Mouse (Mus musculus) heart, postnatal 25 days (tissue): ENCODE data around the gene Mcm7. TPM values are rescaled to one million over a fixed set of nuclear protein-coding genes. Genes with fewer than 3 reads are reported as not detected.

Experiments used
- DNase-seq: peaks from one replicate; pipeline ENCODE4 v3.0.0; 2022; ENCODE audit warnings: low spot score
- intact Hi-C: fragments of 180-260 bp; cut with DNase I; formaldehyde crosslinking; loops from one replicate; pipeline ENCODE4 v1.15.1; 2025
- microRNA-seq: library from miRNA; unstranded; fragments of <30 nt; microRNA quantifications from one replicate; pipeline ENCODE4 v1.2.0, GENCODE M21; 2022
- total RNA-seq, 2 experiments: library from RNA; stranded (reverse); gene quantifications; 2 replicates each; pipeline ENCODE4 v1.2.3; 2021

Mcm7 gene
- total RNA-seq, 2 experiments from 2014 or later, result 11.2 to 11.9 TPM

- DNase-seq, result peak; percentile 84
- intact Hi-C loops, result no loop called here
These were observed 11.2 kb downstream of the Mcm7 start, which contains the start of gene Cops6 for GRCm38 (mm10) chr5:138160842-138161665. Cops6 (plus strand) TSS chr5:138161071.

DNA sequence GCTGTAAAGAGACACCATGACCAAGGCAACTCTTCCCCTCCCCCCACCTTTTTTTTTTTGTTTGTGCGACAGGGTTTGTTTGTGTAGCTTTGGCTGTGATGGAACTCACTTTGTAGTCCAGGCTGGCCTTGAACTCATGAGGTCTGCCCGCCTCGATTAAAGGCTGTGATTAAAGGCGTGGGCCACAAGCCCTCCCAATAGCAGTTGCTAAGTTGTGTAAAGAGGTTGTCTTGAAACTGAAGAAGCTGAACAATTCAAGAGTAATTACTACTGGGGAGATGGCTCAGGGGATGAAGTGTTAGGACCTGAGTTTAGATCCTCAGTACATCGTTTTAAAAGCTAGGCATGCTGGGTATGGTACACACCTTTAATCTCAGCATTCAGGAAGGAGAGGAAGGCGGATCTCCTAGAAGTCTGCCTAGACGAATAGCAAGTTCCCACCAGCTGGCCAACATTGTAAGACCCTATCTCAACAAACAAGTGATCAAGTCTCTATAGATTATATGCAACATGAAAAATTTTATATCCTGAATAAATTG lies 11.9 kb downstream of the Mcm7 start:
- DNase-seq, result no peak
- intact Hi-C loops, result no loop called here

GRCm38 (mm10) chr5:138155443-138155976 lies 16.7 kb downstream of the Mcm7 start, which contains the start of gene Zfp113:
Zfp113 (minus strand) TSS chr5:138155744.
- DNase-seq, result peak; percentile 80
- intact Hi-C loops, result loop anchor here (2.0 kb wide), 1 partner anchor 39 kb away; the partner anchor contains the start of gene Zscan21

GRCm38 (mm10) chr5:138154390-138154789 lies 17.8 kb downstream of the Mcm7 start:
- DNase-seq, result no peak
- intact Hi-C loops, result loop anchor here (2.0 to 5.0 kb wide), 2 partner anchors 38 to 67 kb away; partner anchors contain the start of genes Zkscan1 and Zscan21

- DNase-seq, result no peak
- intact Hi-C loops, result loop anchor here (5.0 kb wide), 1 partner anchor 251 kb away; no protein-coding TSS in a partner anchor
These were observed 33.6 kb downstream of the Mcm7 start for GRCm38 (mm10) chr5:138138585-138138984.

- intact Hi-C loops, result loop anchor here (5.0 kb wide), 1 partner anchor 251 kb away; no protein-coding TSS in a partner anchor
- no peak for DNase-seq
These were observed 34.2 kb downstream of the Mcm7 start for GRCm38 (mm10) chr5:138137935-138138549.

GRCm38 (mm10) chr5:138137257-138137656 lies 35.0 kb downstream of the Mcm7 start:
- DNase-seq, result no peak
- intact Hi-C loops, result loop anchor here (5.0 kb wide), 1 partner anchor 250 kb away; no protein-coding TSS in a partner anchor

- DNase-seq, result no peak
- intact Hi-C loops, result no loop called here
These were observed 39.7 kb downstream of the Mcm7 start for GRCm38 (mm10) chr5:138132425-138133064.

DNA sequence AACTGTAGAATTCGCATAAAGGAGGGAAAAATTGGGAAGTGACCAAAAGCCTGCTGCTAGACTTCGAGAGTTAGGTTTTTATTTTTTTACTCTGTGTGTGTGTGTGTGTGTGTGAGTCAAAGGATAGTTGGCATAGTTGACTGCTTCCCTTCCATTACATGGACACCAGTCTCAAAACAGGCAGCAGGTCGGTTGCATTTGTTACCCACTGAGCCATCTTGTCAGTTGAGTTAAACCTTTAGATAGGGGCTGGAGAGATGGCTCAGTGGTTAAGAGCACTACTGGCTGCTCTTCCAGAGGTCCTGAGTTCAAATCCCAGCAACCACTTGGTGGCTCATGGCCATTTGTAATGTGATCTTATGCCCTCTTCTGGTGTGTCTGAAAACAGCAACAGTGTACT lies 54.2 kb downstream of the Mcm7 start:
- intact Hi-C loops, result no loop called here

GRCm38 (mm10) chr5:138117199-138118015 lies 54.8 kb downstream of the Mcm7 start:
- no peak for DNase-seq
- intact Hi-C loops, result loop anchor here (2.0 kb wide), 1 partner anchor 37 kb away; the partner anchor contains the start of gene Zfp113

More for the DNA sequence above, 54.2 kb downstream of the Mcm7 start:
- DNase-seq, result no peak

GRCm38 (mm10) chr5:138116255-138117198 lies 55.7 kb downstream of the Mcm7 start, which contains the start of gene Zscan21:
Zscan21 (plus strand) TSS chr5:138116903.
- intact Hi-C loops, result loop anchor here (2.0 kb wide), 1 partner anchor 38 kb away; the partner anchor contains the start of gene Zfp113
- peak; percentile 85 for DNase-seq

Small RNAs within 50 kb of the gene (microRNA-seq; reads per million reads assigned to microRNA genes)
- gene Mir106b (1,796 reads per million, percentile 83 among the genes with 10 or more reads in this experiment), gene Mir25 (737 reads per million, percentile 77 among the genes with 10 or more reads in this experiment), gene Mir93 (8,923 reads per million, percentile 95 among the genes with 10 or more reads in this experiment)

Other genes with a start within 250 kb of the Mcm7 start
- under 1 TPM; 0.26 to 0.42 TPM for gene Gjc3, start 209.3 kb downstream of the Mcm7 start, total RNA-seq
- gene Azgp1, start 190.9 kb downstream of the Mcm7 start, total RNA-seq, result not detected
- not detected for gene Smok3a, start 151.2 kb downstream of the Mcm7 start, total RNA-seq
- not detected for gene Smok3b, start 151.0 kb downstream of the Mcm7 start, total RNA-seq
- gene Smok3c, start 119.2 kb downstream of the Mcm7 start, total RNA-seq, result not detected
- 10 to 100 TPM; 14.3 to 16.2 TPM for gene Zkscan1, start 87.3 kb downstream of the Mcm7 start, total RNA-seq
- 10 to 100 TPM; 10.5 to 13.2 TPM for gene Zscan21, start 55.5 kb downstream of the Mcm7 start, total RNA-seq
- gene Zfp113, start 16.7 kb downstream of the Mcm7 start, total RNA-seq, result 10 to 100 TPM in 1 of 2 experiments, 1 to 10 TPM in 1; 9.6 to 11.0 TPM
- gene Cops6, start 11.4 kb downstream of the Mcm7 start, total RNA-seq, result 100 to 1,000 TPM; 124 to 126 TPM
- 1 to 10 TPM; 8.9 to 9.3 TPM for gene Ap4m1, start 420 bp downstream of the Mcm7 start, total RNA-seq
- gene Taf6, start 15.0 kb upstream of the Mcm7 start, total RNA-seq, result 10 to 100 TPM; 29.9 to 32.9 TPM
- 1 to 10 TPM; 5.9 to 7.1 TPM for gene Cnpy4, start 15.1 kb upstream of the Mcm7 start, total RNA-seq
- gene Mblac1, start 21.9 kb upstream of the Mcm7 start, total RNA-seq, result 1 to 10 TPM; 2.6 to 2.8 TPM
- 1 to 10 TPM in 1 of 2 experiments, under 1 TPM in 1; 0.96 to 1.2 TPM for gene Nxpe5, start 53.5 kb upstream of the Mcm7 start, total RNA-seq
- gene Lamtor4, start 83.1 kb upstream of the Mcm7 start, total RNA-seq, result 10 to 100 TPM; 55.3 to 61.0 TPM
- gene BC037034, start 91.6 kb upstream of the Mcm7 start, total RNA-seq, result 1 to 10 TPM; 3.1 to 3.8 TPM
- under 1 TPM; 0.14 to 0.26 TPM for gene Gal3st4, start 100.4 kb upstream of the Mcm7 start, total RNA-seq
- gene Gm43720, start 107.5 kb upstream of the Mcm7 start, total RNA-seq, result not detected
- gene Gpc2, start 107.6 kb upstream of the Mcm7 start, total RNA-seq, result under 1 TPM; 0.08 to 0.18 TPM
- gene Stag3, start 107.8 kb upstream of the Mcm7 start, total RNA-seq, result not detected
- not detected for gene Pvrig, start 169.5 kb upstream of the Mcm7 start, total RNA-seq